Mouse (Mus musculus) liver, embryonic 14.5 days (tissue): ENCODE results near the gene Msi2.

ENCODE experiments used
- CTCF ChIP-seq: IDR thresholded peaks from 2 replicates; pipeline ENCODE4 v1.5.1; 2016; ENCODE audit warnings: antibody characterized with exemption, low read depth, control low read depth
- EP300 ChIP-seq: IDR thresholded peaks from 2 replicates; pipeline ENCODE4 v1.6.1; 2016; ENCODE audit warnings: antibody characterized with exemption, low read depth

DNA sequence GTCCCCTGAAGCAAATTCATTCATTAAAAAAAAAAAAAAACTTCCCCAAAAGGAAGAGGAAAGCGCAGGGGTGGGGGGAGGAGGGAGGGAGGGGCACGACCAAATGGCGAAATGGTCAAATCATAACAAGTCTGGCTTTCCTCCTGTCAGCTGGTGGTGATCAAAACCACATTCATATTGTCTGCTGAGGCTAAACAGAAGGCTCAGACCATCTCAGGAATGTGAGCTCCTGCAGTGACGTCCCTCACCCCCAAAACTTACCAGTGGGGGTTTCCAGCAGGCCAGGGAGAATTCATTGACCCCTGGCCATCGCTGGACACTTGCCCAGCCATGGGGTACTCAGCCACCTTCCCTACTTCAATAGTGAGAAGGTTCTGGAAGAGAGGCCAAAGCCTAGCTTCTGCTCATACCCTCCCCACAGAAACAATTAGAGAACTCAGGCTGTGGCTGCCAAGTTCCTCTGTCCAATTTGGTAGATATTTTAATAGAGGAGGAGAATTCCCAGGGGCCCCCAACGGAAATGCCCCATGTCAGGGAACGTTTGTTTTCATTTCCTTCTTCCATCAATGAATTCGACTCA, 189.7 kb downstream of the Msi2 start:
- TF ChIP-seq CTCF (no peak), EP300 (no peak)
